Mouse (Mus musculus): Measurements from ENCODE around the gene Plekhg1.

Gene Plekhg1

GRCm38 (mm10) chr10:3740148-3740503 is at the start of gene Plekhg1:
Plekhg1 (plus strand) TSS chr10:3740364.
- DNase-seq (ENCODE audit: low spot score): peak; percentile 79

DNA sequence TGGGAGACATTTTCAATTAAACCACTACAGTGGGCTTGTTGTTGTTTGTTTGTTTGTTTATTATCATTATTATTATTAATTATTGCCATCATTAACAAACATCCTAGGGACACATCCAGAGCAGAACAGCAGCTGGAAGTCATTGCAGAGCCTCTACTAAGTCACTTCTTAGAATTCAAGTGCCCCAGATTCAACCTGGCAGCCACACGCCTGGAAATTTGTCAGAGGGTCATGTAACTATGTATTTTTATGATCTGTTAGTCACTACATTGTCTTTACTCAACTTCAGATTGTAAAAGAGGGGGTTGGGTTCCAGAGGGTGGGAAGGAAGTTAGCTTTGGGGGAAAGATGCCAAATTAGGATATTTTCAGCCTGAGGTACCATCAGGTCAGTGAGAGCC is 47.4 kb upstream of the Plekhg1 start:
- no peak for DNase-seq (ENCODE audit: low spot score)

GRCm38 (mm10) chr10:3693699-3694280 is 46.4 kb upstream of the Plekhg1 start:
- peak; percentile 12 for DNase-seq (ENCODE audit: low spot score)

- DNase-seq (ENCODE audit: low spot score): no peak
These were observed 44.7 kb upstream of the Plekhg1 start for GRCm38 (mm10) chr10:3695332-3695905.

DNA sequence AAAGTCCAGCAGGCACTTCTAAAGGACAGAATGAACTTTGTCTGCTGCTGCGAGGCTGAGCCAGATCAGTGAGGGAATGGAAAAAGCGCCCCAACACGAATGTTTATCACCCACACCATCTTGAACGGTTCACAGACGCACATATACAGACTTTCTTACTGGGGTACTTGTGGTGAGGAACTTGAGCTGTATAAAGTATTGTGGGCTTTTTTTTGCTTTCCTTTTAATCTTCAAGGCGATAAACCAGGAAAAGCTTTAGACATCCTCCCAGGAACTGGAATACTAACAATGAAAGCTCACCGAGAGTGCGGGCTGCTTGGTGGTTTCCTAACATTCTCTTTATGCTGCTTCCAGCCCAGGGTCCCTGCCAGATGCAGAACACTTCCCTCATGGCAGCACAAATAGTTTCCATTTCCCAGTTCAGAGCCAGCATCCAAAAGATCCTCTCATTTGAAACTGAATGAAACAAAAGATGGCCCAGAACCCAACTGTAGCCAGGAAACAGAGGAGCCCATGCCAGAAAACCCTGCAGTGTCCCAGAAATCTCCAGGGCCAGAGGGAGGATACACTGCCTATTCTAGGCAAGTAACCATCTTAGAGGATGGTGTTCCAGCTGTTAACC is 43.3 kb upstream of the Plekhg1 start:
- no peak for DNase-seq (ENCODE audit: low spot score)

DNA sequence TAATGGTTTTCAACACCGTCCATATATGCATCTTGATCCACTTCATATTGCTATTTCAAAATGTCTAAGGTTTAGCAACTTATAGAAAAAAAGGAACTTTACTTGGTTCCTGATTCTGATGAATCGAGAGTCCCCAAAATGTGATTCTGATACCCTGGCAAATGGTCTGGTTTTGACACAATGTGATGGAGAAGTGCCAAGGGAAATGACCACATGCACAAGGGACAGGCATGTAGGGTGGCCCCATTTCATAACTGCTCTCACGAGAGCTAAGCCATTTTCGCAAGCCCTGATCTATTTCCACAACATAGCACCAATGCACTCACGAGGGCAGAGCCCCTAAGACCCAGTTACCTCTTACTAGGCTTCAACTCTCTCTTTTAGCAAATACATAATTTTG is 42.7 kb upstream of the Plekhg1 start:
- DNase-seq (ENCODE audit: low spot score): no peak

GRCm38 (mm10) chr10:3700225-3701073 is 39.7 kb upstream of the Plekhg1 start:
- DNase-seq (ENCODE audit: low spot score): no peak

- DNase-seq (ENCODE audit: low spot score): no peak
These were observed 38.3 kb upstream of the Plekhg1 start for GRCm38 (mm10) chr10:3701832-3702231.

GRCm38 (mm10) chr10:3702585-3702984 is 37.6 kb upstream of the Plekhg1 start:
- DNase-seq (ENCODE audit: low spot score): no peak

DNA sequence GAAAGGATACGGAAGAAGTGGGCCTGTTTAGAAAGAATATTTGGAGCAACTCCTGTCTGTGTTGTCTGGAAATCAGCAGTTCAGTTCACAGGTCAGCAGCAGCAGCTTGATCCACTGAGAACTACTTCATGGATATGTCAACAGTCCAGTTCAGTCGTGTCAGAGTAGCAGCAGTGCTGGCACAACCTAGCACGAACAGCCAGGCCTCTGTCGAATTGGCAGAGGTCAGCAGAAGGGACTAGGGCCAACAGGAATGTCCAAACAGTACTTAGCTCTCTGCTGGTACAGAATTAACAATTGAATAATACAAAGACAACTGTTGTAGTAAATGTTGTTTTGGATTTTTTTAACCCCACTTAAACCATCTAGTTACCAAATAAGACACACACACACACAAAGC is 33.9 kb upstream of the Plekhg1 start:
- DNase-seq (ENCODE audit: low spot score): no peak

DNA sequence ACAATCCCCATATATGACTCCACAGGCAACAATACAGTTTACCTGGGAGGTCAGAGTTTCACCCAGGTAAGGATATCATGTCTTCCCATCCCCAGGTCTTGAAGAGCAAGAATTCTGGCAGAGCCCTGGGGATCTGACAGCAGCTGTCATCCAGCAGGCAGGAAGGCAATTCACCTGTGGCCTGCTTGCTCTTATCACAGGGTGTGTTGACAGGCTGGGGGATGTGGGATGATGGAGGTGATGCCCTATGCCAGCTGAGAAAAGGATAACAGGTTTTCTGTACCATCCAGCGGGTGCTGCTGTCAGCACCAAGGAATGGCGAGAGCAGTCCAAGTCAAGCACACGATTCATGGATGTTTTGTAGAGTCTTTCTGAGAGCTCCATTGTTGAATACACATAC is 30.1 kb upstream of the Plekhg1 start:
- no peak for DNase-seq (ENCODE audit: low spot score)

DNA sequence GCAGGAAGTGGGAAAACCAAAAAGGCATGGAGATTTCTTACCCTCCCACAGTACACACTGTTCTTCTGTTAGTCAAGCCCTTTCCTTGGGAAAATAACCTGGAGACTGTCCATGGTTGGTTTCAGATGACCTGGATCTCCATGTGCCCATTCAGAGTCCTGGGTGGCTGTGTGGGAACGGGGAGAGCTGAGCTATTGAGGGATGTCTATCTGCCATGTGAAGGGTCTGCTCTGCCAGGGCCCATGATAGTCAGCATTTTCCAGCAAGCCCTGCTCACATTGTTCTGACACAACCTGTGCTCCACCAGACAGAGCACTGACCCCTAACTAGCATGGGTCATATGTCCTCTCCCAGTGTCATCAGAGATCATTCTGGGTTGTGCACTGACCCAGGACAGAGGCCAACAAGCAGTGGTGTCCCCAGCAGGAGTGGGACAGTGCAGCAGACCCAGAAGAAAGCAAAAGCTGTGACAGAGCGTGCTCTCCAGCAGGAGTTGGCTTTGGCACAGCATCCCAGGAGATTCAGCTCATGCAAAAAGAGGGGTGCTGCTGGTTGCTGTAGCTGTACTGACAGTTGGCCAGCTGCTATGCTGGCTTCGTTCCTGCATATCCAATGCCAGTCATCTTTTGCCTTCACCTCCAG is 24.7 kb upstream of the Plekhg1 start:
- DNase-seq (ENCODE audit: low spot score): peak; percentile 27

- no peak for DNase-seq (ENCODE audit: low spot score)
These were observed 21.9 kb upstream of the Plekhg1 start for GRCm38 (mm10) chr10:3718021-3718865.

DNA sequence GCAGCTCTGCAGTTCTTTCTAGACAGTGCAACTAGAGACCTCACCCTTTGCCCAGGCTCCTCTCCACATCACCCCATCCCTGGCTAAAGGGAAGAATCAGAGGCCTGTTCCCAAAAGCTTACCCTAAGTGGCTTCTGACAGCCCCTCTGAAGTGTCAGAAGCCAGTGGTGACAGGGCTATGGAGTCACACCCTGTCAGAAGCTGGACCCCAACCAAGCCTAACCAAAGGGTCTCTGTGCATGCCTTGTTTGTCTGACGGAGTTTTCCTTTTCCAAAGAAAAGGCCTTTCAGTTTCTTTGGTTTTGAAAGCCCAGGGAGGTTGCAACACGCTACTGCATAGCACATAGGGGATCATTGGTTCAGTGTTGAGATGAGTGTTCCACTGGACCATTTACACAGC is 19.9 kb upstream of the Plekhg1 start:
- DNase-seq (ENCODE audit: low spot score): no peak

DNA sequence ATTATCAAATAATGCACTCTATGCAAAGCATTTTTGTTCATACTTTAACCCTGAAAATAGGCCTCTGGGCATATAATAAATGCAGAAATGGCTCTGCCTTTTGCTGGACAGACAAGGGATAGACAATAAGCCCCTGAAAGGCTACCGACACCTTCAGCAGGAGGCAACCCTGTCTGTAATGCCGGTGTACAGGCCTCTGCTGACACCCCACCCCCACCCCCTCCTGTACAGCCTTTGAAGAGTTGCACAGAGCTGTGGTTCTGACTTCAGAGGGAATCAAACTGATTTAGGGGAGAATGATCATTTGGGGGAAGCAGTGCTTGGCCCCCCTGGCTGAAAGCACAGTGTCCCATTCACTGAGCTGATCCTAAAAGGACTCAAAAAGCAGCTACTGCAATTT is 17.8 kb upstream of the Plekhg1 start:
- DNase-seq (ENCODE audit: low spot score): no peak

GRCm38 (mm10) chr10:3724665-3725064 is 15.5 kb upstream of the Plekhg1 start:
- no peak for DNase-seq (ENCODE audit: low spot score)

GRCm38 (mm10) chr10:3729666-3730065 is 10.5 kb upstream of the Plekhg1 start:
- no peak for DNase-seq (ENCODE audit: low spot score)

DNA sequence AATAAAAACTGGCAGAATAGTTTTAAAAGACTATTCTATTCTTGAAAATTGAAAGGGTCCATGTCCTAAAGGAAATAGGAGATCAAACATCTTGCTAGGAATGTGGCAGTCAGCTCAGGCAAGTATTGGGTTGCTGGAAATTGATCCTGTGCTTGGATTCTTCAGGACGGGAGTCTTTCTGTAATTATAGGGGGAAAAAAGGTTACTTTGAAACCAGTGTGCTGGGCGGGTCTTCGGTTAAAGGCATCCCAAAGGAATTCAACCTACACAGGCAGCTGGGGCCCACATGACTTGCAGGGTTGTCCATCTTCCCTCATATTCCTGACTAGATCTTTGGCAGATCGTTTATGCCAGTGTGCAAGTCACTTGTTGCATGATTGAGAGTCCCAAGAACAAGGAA is 9.8 kb upstream of the Plekhg1 start:
- peak; percentile 68 for DNase-seq (ENCODE audit: low spot score)

GRCm38 (mm10) chr10:3737034-3737433 is 3.1 kb upstream of the Plekhg1 start:
- DNase-seq (ENCODE audit: low spot score): no peak

DNA sequence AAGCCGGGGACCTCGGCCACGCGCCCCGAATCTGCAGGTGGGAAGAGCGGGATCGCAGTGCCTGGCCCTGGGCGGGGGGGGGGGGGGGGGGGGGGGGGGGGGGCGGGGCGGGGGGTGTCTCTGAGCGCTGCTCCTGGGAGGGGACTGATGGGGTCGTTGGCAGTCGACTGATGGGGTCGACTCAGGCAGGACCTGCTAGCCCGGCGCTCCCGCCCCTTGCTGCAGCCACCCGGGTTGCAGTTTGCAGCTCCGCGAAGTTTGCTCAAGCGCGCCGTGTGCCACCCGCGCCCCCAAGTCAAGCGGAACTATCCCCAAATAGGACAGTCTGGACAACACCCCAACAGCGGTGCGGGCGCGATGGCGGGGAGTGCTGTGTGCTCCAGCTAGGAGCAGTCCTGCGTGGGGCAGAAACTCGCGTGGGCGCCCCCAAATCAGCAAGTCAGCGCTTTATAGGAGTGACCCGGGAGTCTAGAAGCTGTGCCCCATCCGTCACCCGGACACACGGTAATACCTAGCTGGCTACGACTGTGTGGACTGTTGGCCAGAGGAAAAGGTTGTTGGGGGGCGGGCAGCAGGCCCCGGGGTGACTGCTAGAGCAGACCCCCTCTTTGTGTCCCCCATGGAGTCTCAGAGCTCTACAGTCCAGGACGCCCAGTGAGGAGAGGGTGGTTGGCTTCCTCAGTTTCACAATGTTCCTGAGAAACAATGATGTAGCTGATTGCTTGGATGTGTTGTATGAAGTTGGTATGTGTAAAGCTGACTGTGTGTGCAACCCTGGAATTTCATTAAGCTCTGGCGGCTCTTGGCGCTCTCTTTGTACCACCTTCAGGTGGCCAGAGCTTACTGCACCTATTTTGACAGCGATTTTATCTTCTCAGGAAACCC is 582 bp downstream of the Plekhg1 start:
- peak; percentile 86 for DNase-seq (ENCODE audit: low spot score)

GRCm38 (mm10) chr10:3741791-3742190 is 1.6 kb downstream of the Plekhg1 start:
- no peak for DNase-seq (ENCODE audit: low spot score)
